Mouse (Mus musculus) adrenal gland, adult 18-20 months (tissue): ENCODE data around the gene Palb2. TPM values are rescaled to one million over a fixed set of nuclear protein-coding genes. Genes with fewer than 3 reads are reported as not detected.

Experiments
- DNase-seq, 2 experiments: peaks; one replicate each; pipeline ENCODE4 v3.0.0; 2021 to 2022; ENCODE audit warnings: low spot score in 2 of 2
- long read RNA-seq, 2 experiments: library from polyadenylated mRNA; stranded (forward); transcript quantifications; one replicate each; pipeline ENCODE4 v2.0.0; 2021
- total RNA-seq, 2 experiments: library from RNA; stranded (reverse); gene quantifications; 1 replicate in 1 of 2; 2 replicates in 1 of 2; pipeline ENCODE4 v1.2.3; 2021

Palb2 gene
- 1 to 10 TPM in 1 of 2 experiments, under 1 TPM in 1; 0.96 to 1.7 TPM for total RNA-seq
- long read RNA-seq, experiment 1, partial matches to known transcripts, result 0 of 2 reads
- long read RNA-seq, experiment 1, other reads (novel, unspliced or antisense), result 0 of 2 reads
- long read RNA-seq, experiment 2, partial matches to known transcripts, result 0 of 1 reads
- long read RNA-seq, experiment 2, other reads (novel, unspliced or antisense), result 1 of 1 reads

GRCm38 (mm10) chr7:122132497-122133337, at the start of gene Palb2, which contains the start of gene Dctn5:
Palb2 (minus strand) TSS chr7:122132985.
Dctn5 (plus strand) TSS chr7:122133041.
- peak; percentile 97 to 98 for DNase-seq

- no peak for DNase-seq
These were observed 47.9 kb upstream of the Palb2 start for GRCm38 (mm10) chr7:122180720-122181119.

GRCm38 (mm10) chr7:122171613-122172012, 38.8 kb upstream of the Palb2 start:
- no peak for DNase-seq

- no peak for DNase-seq
These were observed 37.9 kb upstream of the Palb2 start for GRCm38 (mm10) chr7:122170705-122171104.

GRCm38 (mm10) chr7:122167203-122167602, 34.4 kb upstream of the Palb2 start:
- DNase-seq, result no peak

- no peak for DNase-seq
These were observed 31.0 kb upstream of the Palb2 start for GRCm38 (mm10) chr7:122163766-122164165.

- DNase-seq, result no peak
These were observed 27.3 kb upstream of the Palb2 start for GRCm38 (mm10) chr7:122160037-122160436.

GRCm38 (mm10) chr7:122158915-122159902, 26.4 kb upstream of the Palb2 start, which contains the start of gene Plk1:
Plk1 (plus strand) TSS chr7:122159439.
- DNase-seq, result peak; percentile 69 to 74

GRCm38 (mm10) chr7:122158488-122158887, 25.7 kb upstream of the Palb2 start:
- DNase-seq, result no peak

- DNase-seq, result no peak
These were observed 19.7 kb upstream of the Palb2 start for GRCm38 (mm10) chr7:122152473-122152872.

- no peak for DNase-seq
These were observed 8.2 kb upstream of the Palb2 start for GRCm38 (mm10) chr7:122140991-122141390.

- DNase-seq, result no peak
These were observed 5.4 kb upstream of the Palb2 start for GRCm38 (mm10) chr7:122138190-122138589.

GRCm38 (mm10) chr7:122137071-122137470, 4.3 kb upstream of the Palb2 start:
- DNase-seq, result no peak

- no peak for DNase-seq
These were observed 2.3 kb upstream of the Palb2 start for GRCm38 (mm10) chr7:122135070-122135469.

GRCm38 (mm10) chr7:122133338-122133625, 497 bp upstream of the Palb2 start:
- DNase-seq, result no peak

GRCm38 (mm10) chr7:122131834-122132233, 951 bp downstream of the Palb2 start:
- DNase-seq, result no peak

GRCm38 (mm10) chr7:122126946-122127345, 5.8 kb downstream of the Palb2 start:
- DNase-seq, result no peak

GRCm38 (mm10) chr7:122125636-122126035, 7.1 kb downstream of the Palb2 start:
- no peak for DNase-seq

- DNase-seq, result no peak
These were observed 9.3 kb downstream of the Palb2 start for GRCm38 (mm10) chr7:122123518-122123917.

GRCm38 (mm10) chr7:122108206-122108605, 24.6 kb downstream of the Palb2 start:
- no peak for DNase-seq

GRCm38 (mm10) chr7:122101747-122102244, 31.0 kb downstream of the Palb2 start, which contains the start of gene Ndufab1:
Ndufab1 (minus strand) TSS chr7:122101886.
- DNase-seq, result peak; percentile 81 to 85
